Mouse (Mus musculus) E14TG2a.4 (cell line): ENCODE measurements at regions not wholly inside any gene's neighbourhood (a gene's known extent, or its start where the extent isn't known, plus 50 kb on each side); places are given as distances from the start of the nearest gene placed in this dataset.

Experiments used
- CTCF ChIP-seq: conservative IDR thresholded peaks from 2 replicates; pipeline ENCODE4 v1.5.1; 2014; ENCODE audit warnings: low read length
- NANOG ChIP-seq: IDR thresholded peaks from 2 replicates; pipeline ENCODE4 v1.6.1; 2014; ENCODE audit warnings: borderline replicate concordance, low read length, mixed read lengths
- POU5F1 ChIP-seq: IDR thresholded peaks from 2 replicates; pipeline ENCODE4 v1.6.1; 2014; ENCODE audit warnings: low read length, borderline replicate concordance

DNA sequence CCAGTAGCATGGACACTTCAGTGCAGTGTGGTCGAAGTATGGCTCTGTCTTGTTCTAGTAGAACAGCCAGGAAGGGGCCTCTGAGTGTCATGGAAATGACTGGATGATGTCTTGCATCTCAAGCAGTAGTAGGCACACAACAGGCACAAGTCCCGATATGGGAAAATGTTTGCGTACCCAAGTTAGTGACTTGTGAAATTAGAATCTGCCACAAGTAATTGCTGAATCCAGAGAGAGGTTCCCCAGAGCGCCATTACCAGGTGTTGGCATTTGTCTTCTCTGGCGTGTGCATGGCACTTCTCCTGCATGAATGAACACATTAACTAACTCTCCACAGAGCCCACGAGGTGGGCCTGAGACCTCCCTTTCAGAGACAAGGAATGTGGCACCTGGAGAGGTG lies 199.3 kb downstream of the Ackr3 start:
- TF ChIP-seq CTCF (no peak), POU5F1 (no peak), NANOG (no peak)
